Mouse (Mus musculus) urinary bladder, postnatal 10 days (tissue): ENCODE results near the gene Tpk1.

Experiments used
- DNase-seq: peaks from one replicate; pipeline ENCODE4 v3.0.0; 2022; ENCODE audit warnings: low spot score

Tpk1 gene

DNA sequence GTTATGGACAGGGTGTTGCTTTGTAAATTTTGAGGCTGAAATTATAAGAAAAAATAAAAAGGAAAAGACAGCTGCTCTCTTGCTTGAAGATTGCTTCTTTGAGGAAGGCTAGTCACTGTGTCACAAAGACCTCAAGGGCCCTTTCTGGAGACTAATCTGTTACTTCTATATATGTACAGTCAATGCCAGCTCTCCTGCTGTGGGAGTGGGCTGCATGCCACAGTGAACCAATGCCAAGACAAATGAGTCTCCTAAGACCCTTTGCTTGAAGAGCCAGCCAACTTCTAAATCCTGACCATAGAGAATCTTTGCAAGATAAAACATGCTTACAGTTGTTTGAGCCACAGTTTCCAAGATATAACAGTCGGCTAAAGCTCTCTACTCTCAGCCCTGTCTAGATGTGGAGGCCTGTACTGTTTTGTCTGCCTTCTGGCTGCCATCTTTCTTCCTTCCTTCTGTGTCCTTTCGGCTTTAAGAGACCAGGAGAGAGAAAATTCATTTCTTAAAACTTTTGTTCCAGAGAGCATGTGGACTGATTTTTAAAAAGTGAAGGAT is 230.0 kb downstream of the Tpk1 start:
- no peak for DNase-seq

DNA sequence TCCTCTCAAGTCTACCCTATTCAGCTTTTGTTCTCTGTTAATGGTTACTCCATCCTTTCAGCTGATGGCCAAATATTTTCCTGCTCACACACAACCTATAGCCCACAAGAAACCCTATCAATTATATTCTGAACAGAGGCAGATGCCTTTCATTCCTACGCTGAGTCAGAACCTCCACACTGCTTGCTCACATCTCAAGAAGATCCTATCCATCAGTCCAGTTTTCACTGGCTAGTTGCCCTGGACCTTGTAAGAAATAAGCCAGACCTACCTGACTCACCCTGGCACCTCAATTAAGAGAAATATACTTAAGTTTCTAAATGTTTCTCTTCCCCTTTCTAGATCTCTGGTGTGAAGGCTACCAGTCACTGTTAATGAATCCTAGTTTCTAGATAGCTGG is 231.7 kb downstream of the Tpk1 start:
- no peak for DNase-seq

- DNase-seq = no peak
Measured at GRCm38 (mm10) chr6:43424978-43425377, 241.1 kb downstream of the Tpk1 start.

DNA sequence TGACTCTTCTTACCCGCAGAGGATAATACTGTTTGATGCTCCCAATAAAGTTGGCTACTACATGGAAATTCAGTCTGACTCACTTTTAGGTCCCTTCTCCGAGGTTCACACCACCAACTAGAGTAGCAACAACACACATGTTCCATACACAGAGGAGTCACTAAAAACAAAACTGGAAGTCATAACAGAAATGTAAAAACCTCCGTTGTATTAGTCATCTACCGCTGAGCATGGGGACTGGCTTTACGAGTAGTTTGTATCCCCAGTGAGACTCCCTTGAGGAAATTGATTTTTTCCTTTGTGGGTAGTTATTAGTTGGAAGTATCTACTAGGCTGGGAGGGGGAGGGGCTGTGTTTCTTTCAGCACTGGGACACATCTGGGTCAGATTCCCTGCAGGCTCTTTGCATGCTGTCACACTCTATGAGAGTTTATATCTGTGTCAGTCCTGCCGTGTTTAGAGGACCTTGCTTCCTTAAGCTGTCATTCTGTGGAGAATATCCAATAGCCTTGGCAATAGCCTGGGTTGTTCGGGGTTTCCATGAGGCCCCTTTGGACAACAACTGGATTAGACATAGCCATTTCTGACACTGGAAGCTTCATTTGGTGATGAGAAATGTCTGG is 245.6 kb downstream of the Tpk1 start:
- DNase-seq = no peak

DNA sequence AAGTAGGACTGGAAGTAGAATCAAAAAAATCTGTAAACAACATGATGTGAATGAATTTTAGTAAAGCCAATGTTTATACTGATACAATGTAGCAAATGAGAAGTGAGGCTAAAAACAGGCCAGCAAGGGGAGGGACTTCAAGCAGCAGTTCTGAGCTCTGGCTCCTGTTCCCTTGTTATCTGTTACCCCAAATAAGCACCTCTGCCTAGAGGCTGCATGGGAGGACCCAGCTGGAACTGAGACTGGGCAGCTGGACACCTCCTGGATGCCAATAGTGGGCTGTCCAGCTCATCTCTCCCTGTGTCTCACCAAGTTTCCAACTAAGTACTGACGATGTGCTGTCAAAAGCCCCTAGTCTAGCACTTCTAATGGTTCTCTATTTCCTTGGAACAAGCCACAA is 257.1 kb downstream of the Tpk1 start:
- no peak for DNase-seq

GRCm38 (mm10) chr6:43403076-43403475 is 263.0 kb downstream of the Tpk1 start:
- no peak for DNase-seq

DNA sequence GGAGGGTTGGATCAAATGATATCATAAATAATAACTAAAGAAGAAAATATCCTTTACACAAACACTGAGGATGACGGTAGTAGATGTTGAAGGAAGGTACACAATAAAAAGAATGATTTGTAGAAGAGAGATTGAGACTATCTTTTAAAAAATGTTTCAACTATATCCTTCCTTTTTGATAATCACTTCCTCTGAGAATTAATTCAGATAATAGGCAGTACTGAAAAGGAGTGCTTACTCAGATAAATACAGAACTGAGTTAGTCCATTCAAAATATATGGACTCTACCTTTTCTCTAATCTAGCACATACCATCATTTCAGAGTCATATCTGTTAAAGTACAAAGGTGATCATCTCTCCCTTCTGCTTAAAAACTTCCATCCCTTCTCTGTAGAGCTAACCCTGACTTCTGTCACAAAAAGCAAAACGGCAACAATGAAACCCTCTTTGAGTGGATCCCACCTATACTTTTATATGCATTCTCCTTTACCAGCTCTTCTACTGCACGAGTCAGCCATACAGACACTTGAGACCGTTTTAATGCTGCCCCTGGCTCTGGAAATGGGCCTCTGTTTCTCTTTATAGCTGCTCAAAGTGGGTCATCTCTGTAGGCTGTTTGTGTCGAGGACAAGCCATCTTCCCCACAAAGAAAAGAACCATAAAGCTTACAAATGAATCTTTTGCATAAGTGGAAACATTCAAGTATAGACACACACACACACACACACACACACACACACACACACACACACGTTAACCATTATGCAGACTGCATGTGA is 263.7 kb downstream of the Tpk1 start:
- no peak for DNase-seq

GRCm38 (mm10) chr6:43396426-43396825 is 269.7 kb downstream of the Tpk1 start:
- DNase-seq = no peak

- DNase-seq = no peak
Measured at GRCm38 (mm10) chr6:43395538-43395937, 270.5 kb downstream of the Tpk1 start.

GRCm38 (mm10) chr6:43391358-43391757 is 274.7 kb downstream of the Tpk1 start:
- no peak for DNase-seq

DNA sequence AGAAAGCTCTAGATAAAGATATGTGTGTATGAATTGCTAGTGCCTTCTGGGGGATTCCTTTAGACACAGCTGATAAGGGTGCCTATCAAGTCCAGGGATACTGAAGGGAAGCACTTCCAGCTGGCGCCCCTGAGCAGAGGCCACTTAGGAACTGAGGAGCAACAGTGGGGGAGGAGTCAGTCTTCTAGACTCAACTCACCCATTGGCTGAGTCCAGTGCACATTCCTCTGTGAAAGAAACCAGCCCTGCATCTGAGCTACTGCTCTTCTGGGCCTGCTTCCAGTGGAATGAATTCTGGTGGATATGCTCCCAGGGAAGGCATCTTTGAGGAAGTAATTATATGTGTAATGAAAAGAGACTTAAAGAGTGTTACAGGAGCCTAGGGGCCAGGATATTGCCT is 278.8 kb downstream of the Tpk1 start:
- no peak for DNase-seq

DNA sequence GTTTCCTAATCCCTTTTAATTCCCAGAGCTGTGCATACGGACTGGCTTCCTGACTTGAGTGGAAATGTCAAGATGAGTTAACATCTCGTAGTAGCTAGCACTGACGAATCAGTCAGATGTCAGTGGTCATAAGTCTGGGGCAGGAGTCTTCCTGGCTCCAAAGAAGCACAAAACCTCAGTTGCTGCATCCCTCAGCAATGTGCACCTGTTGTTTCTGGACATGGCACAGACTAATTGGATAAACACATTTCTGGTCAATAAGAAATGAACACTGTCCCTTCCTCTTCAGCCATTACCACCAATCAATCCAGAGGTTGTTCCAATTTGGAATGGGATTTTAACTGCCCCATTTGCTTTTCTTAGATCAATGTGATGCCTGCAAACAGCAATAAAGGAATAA is 281.2 kb downstream of the Tpk1 start:
- DNase-seq = no peak

DNA sequence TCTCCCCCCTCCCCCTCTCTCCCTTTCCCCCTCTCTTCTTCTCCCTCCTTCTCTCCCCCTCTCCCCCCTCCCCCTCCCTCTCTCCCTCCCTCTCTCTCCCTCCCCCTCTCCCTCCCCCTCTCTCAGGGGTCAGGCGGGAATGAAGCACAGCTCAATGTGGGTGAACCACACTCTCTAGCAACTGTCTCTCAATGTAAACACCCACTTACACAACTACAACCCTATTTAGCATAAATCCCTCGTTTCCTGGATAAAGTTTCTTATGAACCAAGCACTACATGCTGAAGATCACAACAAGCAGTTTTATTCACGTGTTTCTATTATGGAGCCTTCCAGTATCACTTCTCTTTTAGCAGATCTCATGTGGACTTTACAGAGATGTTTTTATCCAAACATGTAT is 281.8 kb downstream of the Tpk1 start:
- no peak for DNase-seq

DNA sequence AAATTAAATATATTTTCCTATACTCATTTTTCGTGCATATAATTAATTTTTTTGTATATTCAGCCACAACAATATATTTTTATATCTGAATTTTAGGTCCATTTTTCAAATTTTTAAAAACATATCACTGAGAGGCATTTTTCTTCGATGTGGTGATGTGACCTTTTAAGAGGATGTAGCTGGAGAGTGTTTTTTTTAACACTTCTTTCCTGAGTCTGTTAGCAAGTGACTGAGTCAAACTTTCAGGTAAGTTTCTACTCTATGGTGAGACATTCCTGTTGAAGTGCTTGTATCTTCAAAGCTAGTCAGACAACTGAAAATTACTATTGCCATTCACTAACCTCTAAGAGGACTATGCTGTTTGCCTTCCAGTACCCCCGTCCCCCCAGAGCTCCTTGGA is 283.3 kb downstream of the Tpk1 start:
- DNase-seq = no peak

DNA sequence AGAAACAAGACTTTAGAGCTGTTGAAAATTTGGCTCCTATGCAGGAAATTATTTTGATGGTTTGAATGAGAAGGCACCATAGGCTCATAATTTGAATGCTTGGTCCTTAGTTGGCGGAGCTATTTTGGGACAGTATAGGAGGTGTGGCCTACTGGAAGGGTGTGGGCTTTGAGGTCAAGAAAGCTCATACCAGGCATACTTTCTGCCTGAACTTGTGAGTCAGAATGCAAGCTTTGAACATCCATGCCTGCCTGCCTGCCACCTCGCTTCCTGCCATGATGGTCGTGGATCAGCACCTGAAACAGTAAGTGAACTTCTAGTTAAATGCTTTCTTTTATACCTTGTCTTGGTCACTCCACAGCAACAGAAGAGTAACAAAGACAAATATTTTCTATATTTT is 283.8 kb downstream of the Tpk1 start:
- DNase-seq = no peak

GRCm38 (mm10) chr6:43373206-43373605 is 292.9 kb downstream of the Tpk1 start:
- no peak for DNase-seq

DNA sequence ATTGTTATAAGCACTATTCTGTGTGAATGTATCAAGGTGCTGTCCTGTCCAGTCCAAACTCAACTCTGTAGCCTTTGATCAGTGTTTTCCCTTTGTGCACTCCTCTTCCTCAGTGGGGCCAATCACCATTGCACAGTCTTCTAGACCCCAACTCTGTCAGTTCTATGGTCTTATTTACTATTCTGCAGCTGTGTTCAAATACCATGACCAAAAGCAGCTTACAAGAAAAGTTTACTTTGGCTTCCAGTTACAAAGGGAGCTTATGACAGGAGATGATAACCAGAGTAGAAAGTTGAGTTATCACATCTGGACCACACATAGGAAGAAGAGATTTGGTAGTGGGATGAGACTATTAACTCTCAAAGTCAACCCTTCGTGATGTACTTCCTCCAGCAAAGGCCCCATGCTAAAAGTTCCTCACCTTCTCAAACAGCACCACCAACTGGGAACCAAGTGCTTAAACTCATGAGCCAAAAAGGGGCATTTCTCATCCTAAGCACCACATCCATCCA is 298.6 kb downstream of the Tpk1 start:
- DNase-seq = no peak

GRCm38 (mm10) chr6:43366952-43367351 is 299.1 kb downstream of the Tpk1 start:
- DNase-seq = no peak

- no peak for DNase-seq
Measured at GRCm38 (mm10) chr6:43363917-43364316, 302.2 kb downstream of the Tpk1 start.

- DNase-seq = no peak
Measured at GRCm38 (mm10) chr6:43363291-43363820, 302.7 kb downstream of the Tpk1 start.

DNA sequence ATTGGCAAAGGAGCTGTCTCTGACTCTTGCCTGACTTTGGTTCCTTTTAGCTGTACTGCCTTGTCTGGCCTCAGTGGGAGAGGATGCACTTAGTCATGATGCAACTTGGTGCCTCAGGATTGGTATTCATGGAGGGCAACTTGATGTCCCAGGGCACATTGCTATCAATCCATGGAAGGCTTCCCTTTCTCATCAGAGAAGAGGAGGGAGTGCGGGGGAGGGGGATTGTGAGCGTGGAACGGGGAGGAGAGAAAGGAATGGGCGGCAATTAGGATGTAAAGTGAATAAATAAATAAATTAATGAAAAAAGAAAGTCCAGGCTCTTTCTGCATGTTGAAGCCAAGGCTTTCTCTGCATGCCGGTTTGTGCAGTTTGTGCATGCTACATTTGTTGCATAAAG is 304.8 kb downstream of the Tpk1 start:
- DNase-seq = no peak

- no peak for DNase-seq
Measured at GRCm38 (mm10) chr6:43360214-43360613, 305.9 kb downstream of the Tpk1 start.

- no peak for DNase-seq
Measured at GRCm38 (mm10) chr6:43354562-43355241, 311.4 kb downstream of the Tpk1 start.
